Mouse (Mus musculus): ENCODE results near the gene Snx9. TPM values are rescaled to one million over a fixed set of nuclear protein-coding genes. Genes with fewer than 3 reads are reported as not detected.

The Snx9 gene
- total and polyA plus RNA-seq, 2 experiments from 2014 or later = 5.6 to 8.7 TPM

DNA sequence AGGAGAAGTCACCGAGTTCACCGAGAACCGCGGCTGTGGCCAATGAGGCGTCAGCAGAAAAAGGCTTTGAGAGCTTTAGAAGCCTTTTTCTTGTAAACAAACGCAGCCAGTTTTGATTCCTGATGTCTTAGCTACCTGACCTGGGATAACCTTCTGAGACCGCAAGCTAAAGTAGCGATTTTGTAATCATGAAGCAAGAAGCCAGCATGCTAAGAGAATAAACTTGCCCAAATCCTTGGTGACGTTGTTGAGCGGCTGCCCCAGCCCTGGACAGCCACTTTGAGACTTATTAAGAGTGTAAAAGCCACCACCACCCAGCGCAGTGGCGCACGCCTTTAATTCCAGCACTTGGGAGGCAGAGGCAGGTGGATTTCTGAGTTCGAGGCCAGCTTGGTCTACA, 95.1 kb downstream of the Snx9 start:
- H3K9me3 ChIP-seq (ENCODE audit: low read length) = no peaks in the 10 kb centered on the region
- 56% methylated on average over 14 of the region's 14 CpGs for WGBS
- H3K4me3 ChIP-seq (ENCODE audit: low read depth, low read length) = no peak overlapping the region
- H3K27me3 ChIP-seq (ENCODE audit: insufficient read depth, low read length) = peaks cover 6% of the 10 kb centered on the region
- H3K4me1 ChIP-seq (ENCODE audit: insufficient read depth) = no peaks in the 10 kb centered on the region
- no peak for ATAC-seq
- no peak overlapping the region for H3K9ac ChIP-seq
- TF ChIP-seq CTCF (IDR thresholded peaks at IDR 0.05; ENCODE audit: low read depth) = no peak
- no peak overlapping the region for H3K27ac ChIP-seq (ENCODE audit: low read depth, low read length)
- DNase-seq = no peak
- H3K36me3 ChIP-seq (ENCODE audit: insufficient read depth) = no peaks in the 10 kb centered on the region
- H3K4me2 ChIP-seq (ENCODE audit: low read depth) = no peak overlapping the region

GRCm38 (mm10) chr17:5937441-5937840, 96.3 kb downstream of the Snx9 start:
- ATAC-seq (no peak), DNase-seq (no peak)
- H3K36me3 ChIP-seq (ENCODE audit: insufficient read depth) = no peaks in the 10 kb centered on the region
- no peak overlapping the region for H3K4me3 ChIP-seq (ENCODE audit: low read depth, low read length)
- no peaks in the 10 kb centered on the region for H3K4me1 ChIP-seq (ENCODE audit: insufficient read depth)
- H3K27me3 ChIP-seq (ENCODE audit: insufficient read depth, low read length) = peaks cover 18% of the 10 kb centered on the region
- H3K27ac ChIP-seq (ENCODE audit: low read depth, low read length) = no peak overlapping the region
- no peak for TF ChIP-seq CTCF (IDR thresholded peaks at IDR 0.05; ENCODE audit: low read depth)
- H3K9ac ChIP-seq = no peak overlapping the region
- H3K9me3 ChIP-seq (ENCODE audit: low read length) = no peaks in the 10 kb centered on the region
- 69% methylated on average over 2 of the region's 2 CpGs for WGBS
- H3K4me2 ChIP-seq (ENCODE audit: low read depth) = no peak overlapping the region

DNA sequence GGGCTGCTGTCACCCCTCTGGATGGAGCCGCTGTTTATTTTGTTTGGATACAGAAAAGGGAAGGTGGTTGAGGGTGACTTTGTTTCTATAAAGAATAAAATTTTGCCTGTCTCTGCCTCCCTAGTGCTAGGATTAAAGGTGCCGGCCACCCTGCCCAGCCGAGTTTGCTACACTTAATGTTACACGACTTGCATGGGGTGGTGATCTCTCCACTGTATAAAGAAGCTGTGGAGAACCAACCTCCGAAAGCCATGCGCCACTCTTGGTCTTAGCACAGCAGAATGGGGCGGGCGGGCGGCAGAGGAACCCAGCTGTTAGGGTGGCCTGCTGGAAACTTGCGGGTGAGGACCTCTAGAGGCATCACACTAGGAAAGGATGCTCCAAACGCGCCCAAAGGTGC, 98.7 kb downstream of the Snx9 start:
- TF ChIP-seq CTCF (IDR thresholded peaks at IDR 0.05; ENCODE audit: low read depth) = no peak
- WGBS = 62% methylated on average over 12 of the region's 12 CpGs
- Histone ChIP-seq H3K9ac (no peak overlapping the region), H3K27me3 (ENCODE audit: insufficient read depth, low read length) (peaks cover 20% of the 10 kb centered on the region), H3K4me3 (ENCODE audit: low read depth, low read length) (no peak overlapping the region), H3K4me1 (ENCODE audit: insufficient read depth) (no peaks in the 10 kb centered on the region), H3K9me3 (ENCODE audit: low read length) (no peaks in the 10 kb centered on the region), H3K36me3 (ENCODE audit: insufficient read depth) (no peaks in the 10 kb centered on the region), H3K4me2 (ENCODE audit: low read depth) (no peak overlapping the region), H3K27ac (ENCODE audit: low read depth, low read length) (no peak overlapping the region)
- ATAC-seq (no peak), DNase-seq (no peak)

DNA sequence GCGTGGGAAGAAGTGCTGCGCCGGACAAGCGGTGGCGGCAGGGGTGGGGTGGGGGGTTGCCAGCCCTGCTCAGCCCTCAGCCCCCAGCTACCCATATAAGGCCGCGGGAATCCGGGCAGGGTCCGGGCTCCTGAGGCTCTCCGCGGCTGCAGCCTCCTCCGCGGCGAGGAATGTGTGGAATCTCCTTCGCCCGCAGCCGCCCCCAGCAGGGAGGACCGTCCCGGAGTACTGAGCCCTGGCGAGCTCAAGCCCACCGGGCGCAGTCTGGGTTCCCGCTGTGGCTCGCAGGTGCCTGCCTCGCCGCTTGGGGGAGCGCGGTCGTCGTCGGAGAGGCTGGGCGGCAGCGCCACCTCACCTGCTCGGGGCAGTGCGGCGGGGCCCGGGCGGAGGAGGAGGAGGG, 99.7 kb downstream of the Snx9 start:
- Histone ChIP-seq H3K4me1 (ENCODE audit: insufficient read depth) (no peaks in the 10 kb centered on the region), H3K9me3 (ENCODE audit: low read length) (no peaks in the 10 kb centered on the region), H3K27ac (ENCODE audit: low read depth, low read length) (no peak overlapping the region), H3K9ac (no peak overlapping the region), H3K36me3 (ENCODE audit: insufficient read depth) (no peaks in the 10 kb centered on the region), H3K4me3 (ENCODE audit: low read depth, low read length) (peak overlapping the region; percentile 50), H3K4me2 (ENCODE audit: low read depth) (peak overlapping the region; percentile 88), H3K27me3 (ENCODE audit: insufficient read depth, low read length) (peaks cover 20% of the 10 kb centered on the region)
- DNase-seq (peak; percentile 59), ATAC-seq (peak; percentile 78)
- WGBS = 2% methylated on average over 29 of the region's 38 CpGs
- peak; percentile 68 for TF ChIP-seq CTCF (IDR thresholded peaks at IDR 0.05; ENCODE audit: low read depth)

DNA sequence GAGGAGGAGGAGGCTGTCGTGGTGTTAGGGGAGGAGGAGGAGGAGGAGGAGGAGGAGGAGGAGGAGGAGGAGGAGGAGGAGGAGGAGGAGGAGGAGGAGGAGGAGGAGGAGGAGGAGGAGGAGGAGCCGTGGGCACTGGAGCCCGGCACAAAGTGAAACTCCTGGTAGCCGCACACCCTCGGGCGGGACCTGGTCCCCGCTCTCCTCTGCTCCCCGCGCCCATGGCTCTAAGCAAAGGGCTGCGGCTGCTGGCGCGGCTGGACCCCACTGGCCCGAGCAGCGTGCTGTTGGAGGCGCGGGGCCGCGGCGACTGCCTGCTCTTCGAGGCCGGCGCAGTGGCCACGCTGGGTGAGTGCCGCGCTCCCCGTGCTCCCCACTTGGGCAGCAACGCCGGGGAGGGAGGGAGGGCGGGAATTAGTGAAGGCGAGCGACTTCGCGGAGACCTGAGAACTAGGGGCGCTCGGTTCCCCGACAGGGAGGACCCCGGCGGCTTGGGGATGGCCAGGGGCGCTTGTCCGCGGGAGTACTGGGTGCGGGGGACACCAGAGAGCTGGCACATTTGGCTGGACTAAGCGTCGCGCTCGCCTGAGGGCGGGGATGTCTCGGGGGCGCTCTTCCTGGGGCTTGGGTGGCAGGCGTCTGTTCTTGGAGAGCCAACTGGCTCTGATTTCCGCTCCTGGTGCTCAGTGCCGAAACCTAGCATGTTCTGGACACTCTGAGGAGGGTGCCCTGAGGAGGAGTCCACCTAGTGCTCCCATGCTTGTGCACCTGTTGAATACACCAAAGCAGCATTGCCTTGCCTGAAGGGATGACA, 100.3 kb downstream of the Snx9 start, which contains the start of gene Synj2:
Synj2 (plus strand) TSS at position 51 of the 814 bp plus-strand sequence.
- no peaks in the 10 kb centered on the region for H3K9me3 ChIP-seq (ENCODE audit: low read length)
- WGBS = 2% methylated on average over 47 of the region's 52 CpGs
- peak; percentile 53 for ATAC-seq
- peak within 1 kb of the TSS; percentile 49 for H3K9ac ChIP-seq
- H3K4me1 ChIP-seq (ENCODE audit: insufficient read depth) = no peaks in the 10 kb centered on the region
- DNase-seq = peak; percentile 35
- no peak for TF ChIP-seq CTCF (IDR thresholded peaks at IDR 0.05; ENCODE audit: low read depth)
- H3K4me3 ChIP-seq (ENCODE audit: low read depth, low read length) = peak within 1 kb of the TSS; percentile 50
- H3K36me3 ChIP-seq (ENCODE audit: insufficient read depth) = no peaks in the 10 kb centered on the region
- H3K27ac ChIP-seq (ENCODE audit: low read depth, low read length) = no peak within 1 kb of the TSS
- peaks cover 20% of the 10 kb centered on the region for H3K27me3 ChIP-seq (ENCODE audit: insufficient read depth, low read length)
- peak within 1 kb of the TSS; percentile 88 for H3K4me2 ChIP-seq (ENCODE audit: low read depth)

DNA sequence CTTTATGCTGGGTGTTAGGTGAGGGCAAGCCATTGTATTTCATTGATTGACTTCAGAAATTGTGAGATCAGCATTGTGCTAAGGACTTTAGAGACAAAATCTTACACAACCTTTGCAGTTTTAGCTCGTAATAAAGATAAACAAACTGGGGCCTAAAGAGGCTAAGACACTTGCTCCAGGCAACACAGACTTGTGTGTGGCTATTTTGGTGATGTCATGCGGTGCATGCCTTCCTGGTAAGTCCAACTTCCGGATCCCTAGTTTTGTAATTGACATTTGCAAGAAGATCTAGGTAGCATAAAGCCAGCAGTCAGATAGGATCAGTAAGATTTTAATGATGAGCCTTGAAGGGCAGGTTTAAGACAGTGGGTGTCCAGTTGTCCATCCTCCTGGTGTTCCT, 101.0 kb downstream of the Snx9 start:
- Histone ChIP-seq H3K4me1 (ENCODE audit: insufficient read depth) (no peaks in the 10 kb centered on the region), H3K36me3 (ENCODE audit: insufficient read depth) (no peaks in the 10 kb centered on the region), H3K9me3 (ENCODE audit: low read length) (no peaks in the 10 kb centered on the region), H3K27ac (ENCODE audit: low read depth, low read length) (no peak overlapping the region), H3K9ac (no peak overlapping the region), H3K4me2 (ENCODE audit: low read depth) (no peak overlapping the region), H3K4me3 (ENCODE audit: low read depth, low read length) (no peak overlapping the region), H3K27me3 (ENCODE audit: insufficient read depth, low read length) (peaks cover 20% of the 10 kb centered on the region)
- DNase-seq (no peak), ATAC-seq (no peak)
- no peak for TF ChIP-seq CTCF (IDR thresholded peaks at IDR 0.05; ENCODE audit: low read depth)
- 81% methylated on average over 3 of the region's 3 CpGs for WGBS

DNA sequence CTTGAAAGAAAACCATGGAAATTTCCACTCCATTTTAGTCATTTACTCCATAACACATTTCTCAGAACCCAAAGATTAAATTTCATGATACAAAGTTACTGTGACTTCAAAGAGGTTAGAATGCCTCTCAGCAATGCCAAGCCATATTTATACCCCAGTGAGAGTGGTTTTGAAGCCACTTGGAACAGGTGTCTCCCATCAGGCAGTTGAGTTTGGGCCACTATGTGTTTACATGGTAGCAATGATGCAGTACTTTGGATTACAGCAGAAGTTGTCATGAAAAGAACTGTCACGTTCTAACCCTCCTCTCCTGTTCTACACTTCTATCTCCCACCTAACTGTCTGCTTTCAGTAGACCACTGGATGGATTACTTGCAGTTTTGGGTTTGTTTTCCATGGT, 101.9 kb downstream of the Snx9 start:
- no peak for DNase-seq
- Histone ChIP-seq H3K27ac (ENCODE audit: low read depth, low read length) (no peak overlapping the region), H3K4me1 (ENCODE audit: insufficient read depth) (no peaks in the 10 kb centered on the region), H3K9ac (no peak overlapping the region), H3K4me2 (ENCODE audit: low read depth) (no peak overlapping the region), H3K4me3 (ENCODE audit: low read depth, low read length) (no peak overlapping the region), H3K9me3 (ENCODE audit: low read length) (no peaks in the 10 kb centered on the region), H3K36me3 (ENCODE audit: insufficient read depth) (no peaks in the 10 kb centered on the region), H3K27me3 (ENCODE audit: insufficient read depth, low read length) (peaks cover 20% of the 10 kb centered on the region)
- TF ChIP-seq CTCF (IDR thresholded peaks at IDR 0.05; ENCODE audit: low read depth) = no peak
- 86% methylated on average over 1 of the region's 1 CpGs for WGBS
- no peak for ATAC-seq

Measured in forebrain, postnatal 0 days (tissue).